Mouse (Mus musculus): ENCODE data around the gene Lnpk.

Lnpk gene

DNA sequence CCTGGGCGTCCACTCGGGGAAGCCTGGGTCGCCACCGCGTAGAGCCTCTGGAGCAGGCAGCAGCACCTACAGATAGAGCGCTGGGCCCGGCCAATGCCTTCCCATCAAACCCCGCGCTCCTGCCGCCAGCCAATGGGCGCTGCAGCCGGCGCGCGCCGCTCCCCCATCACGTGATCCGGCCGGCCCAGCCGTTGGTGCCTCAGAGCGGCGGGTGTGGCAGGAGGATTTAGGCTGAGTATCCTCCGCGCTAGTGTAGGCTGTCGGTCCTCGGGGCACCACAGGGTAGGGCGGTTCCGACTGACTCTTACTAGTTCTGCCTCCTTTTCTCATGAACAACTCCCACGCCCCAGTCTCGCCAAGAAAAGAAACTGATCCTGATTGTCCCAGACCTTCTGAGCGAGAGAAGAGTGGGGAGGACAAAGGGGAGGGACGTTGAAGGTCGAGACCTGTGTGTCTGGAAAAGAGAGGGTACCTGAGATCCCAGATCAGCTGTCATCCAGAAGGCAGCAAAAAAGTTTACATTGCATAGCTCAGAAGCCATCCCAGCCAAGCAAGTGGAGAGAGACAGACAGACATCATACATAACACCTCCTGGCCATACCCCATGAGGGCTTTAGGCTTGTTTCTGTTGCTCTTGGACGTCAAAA is at the start of gene Lnpk:
Gene Lnpk, minus strand, starts transcription at position 593 of the 647 bp plus-strand sequence.
- peak; percentile 91 for DNase-seq

- no peak for DNase-seq
These were observed 41.1 kb upstream of the Lnpk start for GRCm38 (mm10) chr2:74620368-74620767.

DNA sequence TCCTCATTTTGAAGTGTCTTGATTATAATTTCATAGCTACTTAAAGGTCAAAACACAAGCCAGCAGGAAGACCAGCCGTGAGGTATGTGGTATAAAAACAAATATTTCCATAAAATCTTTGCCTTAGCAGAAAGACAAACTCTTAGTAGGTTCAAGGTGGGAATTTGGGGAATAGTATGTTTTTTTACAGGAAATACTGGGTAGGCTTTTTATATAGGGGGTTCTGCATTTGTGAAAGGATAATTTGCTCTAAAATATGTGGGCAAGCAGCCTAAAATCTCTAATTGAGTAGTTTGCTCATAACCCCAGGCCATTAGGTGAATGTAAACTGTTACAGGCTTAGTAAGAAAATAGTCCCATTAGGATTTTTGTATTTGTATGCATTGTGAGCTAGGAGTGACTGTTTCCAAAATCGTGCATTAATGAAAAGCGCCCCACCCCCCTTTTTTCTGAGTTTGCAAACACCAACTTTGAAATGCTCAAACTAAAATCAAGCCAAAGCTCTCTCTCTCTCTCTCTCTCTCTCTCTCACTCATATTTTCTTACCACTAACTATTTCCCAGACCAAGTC is 40.5 kb upstream of the Lnpk start:
- DNase-seq = no peak

- DNase-seq = no peak
These were observed 38.5 kb upstream of the Lnpk start for GRCm38 (mm10) chr2:74617706-74618105.

GRCm38 (mm10) chr2:74611406-74611805 is 32.2 kb upstream of the Lnpk start:
- DNase-seq = no peak

GRCm38 (mm10) chr2:74609350-74609749 is 30.1 kb upstream of the Lnpk start:
- no peak for DNase-seq

- DNase-seq = no peak
These were observed 27.0 kb upstream of the Lnpk start for GRCm38 (mm10) chr2:74606087-74606760.

DNA sequence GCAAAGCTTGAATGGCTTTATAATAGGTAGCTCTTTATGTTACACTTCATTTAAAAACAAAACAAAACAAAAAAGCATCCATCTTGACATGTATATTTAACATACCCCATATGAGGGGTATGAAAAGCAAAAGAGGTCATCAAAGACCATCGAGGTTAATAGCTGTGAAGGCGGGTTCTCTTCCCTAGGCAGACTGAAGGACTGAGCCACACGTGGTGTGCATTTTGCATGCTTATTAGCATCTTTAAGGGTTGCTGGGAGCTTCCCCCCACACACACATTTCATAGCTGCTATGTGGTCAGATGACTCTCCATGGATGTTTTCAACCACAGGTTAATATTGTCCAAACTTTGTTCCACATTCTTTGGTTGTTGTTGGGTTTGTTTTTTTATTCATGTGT is 24.8 kb upstream of the Lnpk start:
- DNase-seq = no peak

DNA sequence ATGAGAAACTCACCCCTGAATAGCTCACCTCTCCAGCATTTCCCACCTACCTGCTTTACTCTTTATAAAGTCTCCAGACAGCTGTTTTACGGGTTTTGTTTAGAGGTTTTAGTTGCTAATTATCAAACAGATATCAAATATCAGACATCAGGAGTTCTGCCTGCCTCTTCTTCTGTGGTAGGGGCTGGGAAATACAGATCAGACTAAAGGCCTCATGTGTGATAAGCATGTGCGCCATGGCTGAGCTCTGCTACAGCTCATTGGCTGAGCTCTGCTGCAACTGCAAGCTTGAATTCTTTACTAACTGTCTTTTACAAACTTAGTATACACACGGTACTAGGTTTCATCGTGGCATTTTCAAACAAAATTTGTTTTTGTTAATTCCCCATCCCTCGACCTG is 23.2 kb upstream of the Lnpk start:
- no peak for DNase-seq

- no peak for DNase-seq
These were observed 17.9 kb upstream of the Lnpk start for GRCm38 (mm10) chr2:74597169-74597568.

- no peak for DNase-seq
These were observed 16.9 kb upstream of the Lnpk start for GRCm38 (mm10) chr2:74596094-74596493.

DNA sequence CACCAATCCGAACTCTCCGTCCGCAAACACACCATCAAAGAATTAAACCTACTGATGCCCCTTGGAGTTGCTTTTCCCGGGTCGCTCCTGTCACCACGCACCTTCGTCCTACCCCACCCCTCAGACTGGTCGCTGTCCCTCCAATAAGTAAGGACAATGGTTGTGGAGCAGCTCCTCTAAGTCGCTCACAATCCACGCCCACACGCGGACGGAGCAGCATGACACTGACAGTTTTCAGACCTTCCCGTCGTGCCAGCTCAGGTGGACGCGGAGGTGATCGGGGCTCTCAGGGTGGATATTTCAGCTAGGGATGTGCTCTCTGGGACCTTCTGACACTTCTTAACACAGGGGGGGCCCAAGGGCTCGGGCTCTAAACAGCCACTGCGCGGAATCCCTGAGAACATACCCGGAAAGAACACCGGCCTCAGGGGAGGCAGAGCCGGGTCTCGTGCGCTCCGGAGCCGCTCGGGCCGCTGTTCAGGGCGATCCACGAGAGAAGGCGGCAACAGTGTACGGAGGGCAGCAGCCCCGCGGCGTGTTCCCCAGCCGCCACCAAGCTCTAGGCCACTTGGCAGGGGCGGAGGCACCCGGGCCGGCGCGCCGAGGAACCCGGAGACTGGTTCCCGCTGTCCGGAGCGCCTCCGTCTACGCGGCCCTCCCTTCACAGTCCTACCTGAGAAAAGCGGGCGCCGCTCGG is 941 bp downstream of the Lnpk start:
- DNase-seq = peak; percentile 11

DNA sequence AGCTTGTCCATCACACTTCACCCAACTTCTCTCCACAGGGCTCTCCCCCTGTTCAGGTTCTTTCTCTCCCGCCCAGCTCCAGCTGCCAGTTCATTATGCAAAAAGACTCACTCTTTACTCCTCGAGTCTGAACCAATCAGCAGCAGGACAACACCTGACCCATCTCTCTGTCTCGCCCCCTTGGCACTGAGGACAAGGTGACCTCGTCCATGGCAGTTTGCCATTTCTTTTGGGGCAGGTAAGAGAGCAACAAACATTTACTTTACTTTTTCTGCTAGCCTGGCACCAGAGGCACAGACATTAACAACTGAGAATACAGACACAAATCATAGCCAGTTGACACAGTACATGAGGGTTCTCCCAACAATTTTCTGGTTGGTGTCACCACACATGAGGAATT is 8.8 kb downstream of the Lnpk start:
- peak; percentile 6 for DNase-seq

DNA sequence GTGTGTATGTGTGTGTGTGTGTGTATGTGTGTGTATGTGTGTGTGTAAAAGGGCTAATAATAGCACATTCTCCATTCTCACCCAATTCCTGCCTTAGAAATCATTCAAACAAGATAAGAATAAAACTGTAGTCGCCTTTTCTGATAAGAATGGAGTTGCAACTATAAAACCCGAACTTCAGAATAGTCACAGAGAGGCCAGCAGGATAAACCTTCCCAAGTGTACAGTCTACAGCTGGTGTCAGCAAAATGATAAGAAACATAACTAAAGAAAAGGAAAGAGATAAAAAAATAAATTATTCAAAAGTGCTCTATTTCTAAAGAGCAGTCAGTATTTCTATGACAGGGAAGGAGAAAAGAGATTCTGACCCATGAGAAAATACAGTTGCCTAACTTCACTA is 19.4 kb downstream of the Lnpk start:
- DNase-seq = no peak

DNA sequence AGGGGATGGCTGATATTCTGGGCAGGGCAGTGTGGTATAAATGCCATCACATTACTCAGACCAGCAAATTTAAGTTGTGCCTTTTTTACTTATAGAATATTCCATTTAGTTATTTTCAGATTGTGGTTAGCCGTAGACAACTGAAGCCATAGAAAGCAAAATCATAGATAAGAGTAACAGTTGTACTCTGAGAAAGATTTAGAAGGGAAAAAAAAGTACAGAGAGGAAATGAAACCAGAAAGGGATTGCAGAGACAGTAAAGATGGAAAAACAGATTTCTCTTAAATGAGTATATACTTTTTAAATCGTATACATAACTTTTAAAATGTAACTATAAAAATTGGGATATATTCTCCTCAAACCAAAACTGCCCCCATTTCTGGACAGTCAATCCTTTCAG is 20.1 kb downstream of the Lnpk start:
- no peak for DNase-seq

GRCm38 (mm10) chr2:74557451-74557850 is 21.8 kb downstream of the Lnpk start:
- DNase-seq = no peak

GRCm38 (mm10) chr2:74551929-74552328 is 27.3 kb downstream of the Lnpk start:
- DNase-seq = no peak

DNA sequence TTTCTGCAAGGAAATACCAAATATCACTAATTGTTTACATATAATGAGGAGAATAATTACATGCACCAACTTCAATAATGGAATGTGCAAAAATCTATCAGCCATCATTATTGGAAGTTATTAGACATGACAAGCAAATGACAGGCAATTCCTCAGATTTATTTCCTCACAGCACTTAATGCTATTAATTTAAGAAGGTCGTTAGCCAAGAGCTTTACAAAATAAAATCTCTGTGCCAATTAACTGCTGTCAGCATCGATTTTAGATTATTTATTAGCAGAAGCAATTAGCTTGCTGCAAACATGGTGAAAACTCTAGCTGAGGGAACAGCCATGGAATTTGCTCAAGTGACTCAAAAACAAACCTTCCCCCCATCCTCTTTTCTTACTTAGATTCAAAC is 30.9 kb downstream of the Lnpk start:
- DNase-seq = no peak

DNA sequence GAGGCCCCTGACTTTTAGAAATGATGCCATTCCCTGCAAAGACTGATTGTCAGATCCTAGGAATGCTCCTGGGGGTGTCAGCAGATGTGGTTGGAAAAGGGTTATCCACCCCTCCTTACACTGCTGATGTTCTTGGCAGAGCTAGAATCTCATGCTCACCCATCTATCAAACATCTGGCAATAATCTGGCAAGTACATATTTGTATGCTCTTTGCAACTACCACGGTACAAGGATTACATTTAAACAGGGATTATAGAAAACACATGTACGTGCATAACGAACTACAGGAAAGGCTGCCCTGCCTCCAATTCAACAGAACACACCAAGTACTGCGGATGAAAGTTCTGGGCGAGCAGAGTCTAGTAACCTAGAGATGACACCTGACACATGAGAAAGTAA is 70.9 kb downstream of the Lnpk start:
- DNase-seq = no peak

DNA sequence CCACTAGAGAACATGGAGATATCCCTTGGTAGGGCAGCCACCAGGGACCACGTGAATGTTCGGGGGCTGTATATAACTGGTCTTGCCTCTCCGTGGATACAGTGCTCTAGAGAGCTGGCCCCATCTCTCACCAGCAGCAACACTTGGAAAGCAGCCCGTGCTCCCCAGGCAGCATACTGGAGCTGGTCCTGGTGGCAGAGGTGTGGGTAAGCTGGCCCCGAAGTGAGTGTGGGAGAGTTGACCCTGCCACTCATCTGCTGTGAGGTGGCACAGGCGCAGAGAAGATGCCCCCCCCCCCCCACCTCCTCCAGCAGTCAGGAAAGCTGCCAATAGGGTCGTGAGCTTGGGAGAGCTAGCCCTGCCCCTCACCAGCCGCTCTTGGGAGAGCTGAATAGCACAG is 72.8 kb downstream of the Lnpk start:
- DNase-seq = no peak

GRCm38 (mm10) chr2:74500307-74500706 is 78.9 kb downstream of the Lnpk start:
- no peak for DNase-seq

GRCm38 (mm10) chr2:74497851-74498250 is 81.4 kb downstream of the Lnpk start:
- no peak for DNase-seq

DNA sequence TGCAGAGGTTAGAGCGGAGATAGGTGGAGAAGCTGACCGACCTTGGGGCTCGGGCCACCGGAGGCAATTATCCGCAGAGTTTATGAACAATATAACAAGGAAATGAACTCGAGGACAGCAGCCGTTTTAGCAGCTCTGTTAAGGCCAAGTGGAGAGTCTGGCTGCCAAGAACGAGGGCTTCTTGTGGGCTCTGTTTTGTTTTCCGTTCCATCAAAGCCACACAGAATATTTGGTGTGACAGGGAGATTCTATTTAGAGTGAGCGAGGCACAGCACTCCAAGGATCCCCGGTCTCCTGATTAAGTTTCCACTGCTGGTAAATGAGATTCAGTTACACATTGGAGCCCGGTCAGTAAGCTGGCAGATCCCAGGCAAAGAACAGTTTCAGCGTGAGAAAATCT is 87.8 kb downstream of the Lnpk start:
- DNase-seq = peak; percentile 2

DNA sequence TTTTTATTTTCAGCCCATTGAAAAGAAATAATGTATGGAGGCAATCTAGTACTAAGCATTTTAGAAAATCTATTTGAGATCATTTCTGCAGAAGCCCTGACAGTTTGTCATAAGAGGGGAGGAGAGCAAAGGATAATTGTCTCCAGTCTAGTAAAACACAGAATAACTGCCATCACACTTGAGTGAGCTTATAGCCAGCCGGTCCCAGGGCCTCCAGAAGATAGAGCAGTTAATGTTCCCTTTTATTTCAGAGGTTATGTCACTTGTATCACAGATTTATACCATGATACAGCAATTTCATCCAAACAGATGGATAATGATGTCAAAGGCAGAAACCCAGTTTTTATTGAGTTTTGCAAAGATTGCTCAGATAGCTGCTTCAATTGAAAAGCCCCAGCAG is 89.0 kb downstream of the Lnpk start:
- no peak for DNase-seq
